Mouse (Mus musculus) cerebellum, adult 2 months (tissue): Measurements from ENCODE around the gene Mpp2.

ENCODE experiments used
- CTCF ChIP-seq: fragments of 200-500 bp; IDR thresholded peaks from 2 replicates; pipeline ENCODE4 v1.5.1; 2011; ENCODE audit warnings: low read depth, mild to moderate bottlenecking, control low read depth, low read length, moderate library complexity, borderline replicate concordance; ENCODE audit not compliant: insufficient read depth
- POLR2A ChIP-seq: fragments of 200-500 bp; IDR thresholded peaks from 2 replicates; pipeline ENCODE4 v1.6.1; 2011; ENCODE audit warnings: low read length, control low read depth, borderline replicate concordance; ENCODE audit not compliant: insufficient read depth

DNA sequence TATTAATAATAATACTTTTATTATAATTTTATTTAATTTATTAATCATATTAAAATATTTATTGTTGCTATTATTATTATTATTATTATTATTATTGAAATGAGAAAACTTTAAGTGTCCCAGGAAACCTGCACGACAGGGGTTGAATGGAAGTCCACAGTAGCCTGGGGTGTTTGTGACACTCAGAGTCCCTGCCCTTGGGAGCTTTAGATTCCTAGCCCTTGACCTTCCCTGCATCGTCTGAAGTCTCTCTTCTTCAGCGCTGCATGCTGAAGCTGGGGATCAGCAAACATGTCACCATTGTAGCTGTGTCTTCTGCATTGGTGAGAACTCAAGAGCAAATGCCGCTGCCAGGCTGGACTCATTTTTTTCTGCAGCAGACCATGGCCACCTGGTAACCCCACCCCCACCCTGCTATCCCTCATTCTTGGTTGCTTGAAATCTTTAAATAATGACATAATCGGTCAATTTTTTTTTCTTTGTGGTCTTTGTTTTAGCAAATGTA lies 52.8 kb downstream of the Mpp2 start:
- TF ChIP-seq CTCF, result no peak
- TF ChIP-seq POLR2A, result no peak
